Mouse (Mus musculus): ENCODE measurements around the gene Gjc3. TPM values are rescaled to one million over a fixed set of nuclear protein-coding genes. Genes with fewer than 3 reads are reported as not detected.
"Not testable (repeated sequence)": the region's sequence is repeated elsewhere in the genome, so short reads cannot be mapped to it uniquely, and the experiment has no call there.

Gjc3 gene
- polyA plus RNA-seq, 1 experiment from 2014 or later: 0.08 TPM

DNA sequence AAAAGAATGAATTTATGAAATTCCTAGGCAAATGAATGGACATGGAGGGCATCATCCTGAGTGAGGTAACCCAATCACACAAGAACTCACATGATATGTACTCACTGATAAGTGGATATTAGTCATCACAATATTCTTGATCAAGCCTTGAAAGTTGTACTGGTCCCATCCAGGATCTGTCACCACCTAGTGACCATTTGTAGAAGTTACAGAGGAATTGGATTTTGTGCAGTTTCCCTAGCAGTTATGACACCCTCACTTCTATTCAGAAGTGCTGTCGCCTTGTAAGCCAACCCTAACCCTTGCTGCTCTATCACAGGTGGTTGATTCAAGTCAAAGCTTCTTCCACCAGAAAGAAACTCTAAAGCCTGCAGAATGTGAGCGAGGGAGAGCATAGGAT, 10.3 kb upstream of the Gjc3 start:
- no peak overlapping the region for H3K9ac ChIP-seq (ENCODE audit: low read length)
- ATAC-seq (ENCODE audit: low read depth): no peak
- no peaks in the 10 kb centered on the region for H3K9me3 ChIP-seq (ENCODE audit: control insufficient read depth, low read length)
- H3K27ac ChIP-seq (ENCODE audit: low read length): no peak overlapping the region
- 68% methylated on average over 2 of the region's 2 CpGs for WGBS
- H3K36me3 ChIP-seq (ENCODE audit: control insufficient read depth, insufficient read depth, low read length): no peaks in the 10 kb centered on the region
- H3K27me3 ChIP-seq (ENCODE audit: control insufficient read depth, insufficient read depth, low read depth, low read length): no peaks in the 10 kb centered on the region
- H3K4me3 ChIP-seq (ENCODE audit: low read length): no peak overlapping the region
- no peak overlapping the region for H3K4me2 ChIP-seq (ENCODE audit: low read depth, low read length)
- H3K4me1 ChIP-seq (replicated peaks; ENCODE audit: control insufficient read depth, insufficient read depth, low read length): no peaks in the 10 kb centered on the region

DNA sequence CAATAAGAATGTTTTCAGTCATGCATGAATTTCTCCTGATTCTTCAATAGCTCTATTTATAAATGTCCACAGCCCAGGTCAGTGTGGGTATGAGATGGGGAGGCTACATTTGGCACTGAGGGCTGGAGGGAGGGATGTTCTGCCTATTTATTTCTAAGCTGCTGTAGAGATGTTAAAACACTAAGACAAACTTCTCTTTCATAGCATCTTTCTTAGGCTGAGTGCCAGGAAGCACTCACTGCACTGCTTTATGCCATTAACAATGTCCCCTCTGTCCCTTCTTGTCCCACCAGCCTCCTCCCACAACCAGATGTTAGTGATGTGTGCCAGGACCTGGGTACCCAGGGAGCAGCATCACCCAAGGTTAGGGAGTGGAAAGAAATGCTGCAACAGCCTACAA, 3.6 kb upstream of the Gjc3 start:
- Histone ChIP-seq H3K9ac (ENCODE audit: low read length) (no peak overlapping the region), H3K9me3 (ENCODE audit: control insufficient read depth, low read length) (no peaks in the 10 kb centered on the region), H3K4me3 (ENCODE audit: low read length) (no peak overlapping the region), H3K27ac (ENCODE audit: low read length) (no peak overlapping the region), H3K27me3 (ENCODE audit: control insufficient read depth, insufficient read depth, low read depth, low read length) (no peaks in the 10 kb centered on the region), H3K36me3 (ENCODE audit: control insufficient read depth, insufficient read depth, low read length) (no peaks in the 10 kb centered on the region), H3K4me2 (ENCODE audit: low read depth, low read length) (no peak overlapping the region), H3K4me1 (replicated peaks; ENCODE audit: control insufficient read depth, insufficient read depth, low read length) (no peaks in the 10 kb centered on the region)
- no peak for ATAC-seq (ENCODE audit: low read depth)

DNA sequence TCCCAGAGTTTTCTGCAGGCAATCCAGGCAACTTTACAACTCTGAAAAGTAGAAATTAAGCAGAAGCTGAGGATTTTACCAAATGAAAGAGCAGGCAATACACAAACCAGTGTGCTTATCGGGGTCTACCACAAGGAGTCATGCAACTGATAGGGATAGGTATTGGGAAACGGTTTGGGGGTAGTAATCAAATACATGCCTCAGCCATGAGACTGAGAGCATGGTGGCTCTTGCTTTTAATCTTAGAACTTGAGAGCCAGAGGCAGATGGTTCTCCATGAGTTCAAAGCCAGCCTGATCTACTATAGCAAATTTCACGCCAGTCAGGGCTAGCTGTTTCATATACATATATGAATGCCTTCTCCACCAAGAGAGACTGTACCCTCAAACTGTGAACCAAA, 6.5 kb downstream of the Gjc3 start:
- Histone ChIP-seq H3K4me2 (ENCODE audit: low read depth, low read length) (no peak overlapping the region), H3K4me1 (replicated peaks; ENCODE audit: control insufficient read depth, insufficient read depth, low read length) (no peaks in the 10 kb centered on the region), H3K36me3 (ENCODE audit: control insufficient read depth, insufficient read depth, low read length) (no peaks in the 10 kb centered on the region), H3K4me3 (ENCODE audit: low read length) (no peak overlapping the region), H3K9ac (ENCODE audit: low read length) (no peak overlapping the region), H3K27me3 (ENCODE audit: control insufficient read depth, insufficient read depth, low read depth, low read length) (no peaks in the 10 kb centered on the region), H3K9me3 (ENCODE audit: control insufficient read depth, low read length) (no peaks in the 10 kb centered on the region), H3K27ac (ENCODE audit: low read length) (no peak overlapping the region)
- ATAC-seq (ENCODE audit: low read depth): no peak
- WGBS: 84% methylated on average over 3 of the region's 3 CpGs

DNA sequence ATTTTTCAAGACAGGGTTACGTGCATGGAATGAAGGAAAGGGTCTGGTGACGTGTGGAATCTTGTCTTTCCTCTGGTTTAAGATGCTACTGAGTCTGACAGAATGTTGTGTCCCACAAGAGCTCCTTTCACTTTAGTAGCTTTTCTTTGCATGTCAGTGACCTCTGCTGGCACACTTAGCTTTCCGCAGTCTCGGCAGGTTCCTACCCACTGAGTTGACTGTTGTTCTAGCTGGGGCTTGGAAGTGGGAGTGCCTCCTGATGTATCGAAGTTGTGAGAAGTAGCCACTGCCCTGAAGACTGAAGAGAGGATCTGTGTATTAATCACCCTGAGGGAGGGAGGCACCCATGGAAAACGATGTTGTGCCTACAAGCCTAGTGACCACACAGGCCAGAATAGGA, 11.7 kb downstream of the Gjc3 start:
- Histone ChIP-seq H3K4me3 (ENCODE audit: low read length) (no peak overlapping the region), H3K27ac (ENCODE audit: low read length) (no peak overlapping the region), H3K9me3 (ENCODE audit: control insufficient read depth, low read length) (no peaks in the 10 kb centered on the region), H3K9ac (ENCODE audit: low read length) (no peak overlapping the region), H3K36me3 (ENCODE audit: control insufficient read depth, insufficient read depth, low read length) (no peaks in the 10 kb centered on the region), H3K27me3 (ENCODE audit: control insufficient read depth, insufficient read depth, low read depth, low read length) (no peaks in the 10 kb centered on the region), H3K4me1 (replicated peaks; ENCODE audit: control insufficient read depth, insufficient read depth, low read length) (no peaks in the 10 kb centered on the region), H3K4me2 (ENCODE audit: low read depth, low read length) (no peak overlapping the region)
- ATAC-seq (ENCODE audit: low read depth): no peak
- WGBS: 26% methylated on average over 6 of the region's 6 CpGs

DNA sequence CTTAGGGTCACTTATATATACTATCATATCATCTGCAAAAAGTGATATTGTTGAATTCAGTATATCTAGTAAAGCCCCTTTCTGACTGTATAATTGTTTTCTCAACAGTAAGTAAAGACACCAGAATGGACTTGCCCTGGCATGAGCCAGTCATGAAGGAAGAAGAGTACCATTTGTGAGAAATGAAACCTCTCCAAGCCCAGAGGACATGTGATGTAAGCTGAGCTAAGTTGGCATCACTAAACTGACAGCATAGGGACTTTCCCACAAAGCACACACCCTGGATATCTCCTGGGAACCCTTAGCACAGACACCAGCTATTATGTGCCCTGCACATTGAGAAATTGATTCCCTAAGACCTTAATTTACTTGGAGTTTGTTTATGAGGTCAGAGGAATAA, 15.6 kb downstream of the Gjc3 start:
- Histone ChIP-seq H3K36me3 (ENCODE audit: control insufficient read depth, insufficient read depth, low read length) (no peaks in the 10 kb centered on the region), H3K27ac (ENCODE audit: low read length) (no peak overlapping the region), H3K27me3 (ENCODE audit: control insufficient read depth, insufficient read depth, low read depth, low read length) (no peaks in the 10 kb centered on the region), H3K9ac (ENCODE audit: low read length) (no peak overlapping the region), H3K9me3 (ENCODE audit: control insufficient read depth, low read length) (no peaks in the 10 kb centered on the region), H3K4me2 (ENCODE audit: low read depth, low read length) (no peak overlapping the region), H3K4me1 (replicated peaks; ENCODE audit: control insufficient read depth, insufficient read depth, low read length) (no peaks in the 10 kb centered on the region), H3K4me3 (ENCODE audit: low read length) (no peak overlapping the region)
- no peak for ATAC-seq (ENCODE audit: low read depth)

DNA sequence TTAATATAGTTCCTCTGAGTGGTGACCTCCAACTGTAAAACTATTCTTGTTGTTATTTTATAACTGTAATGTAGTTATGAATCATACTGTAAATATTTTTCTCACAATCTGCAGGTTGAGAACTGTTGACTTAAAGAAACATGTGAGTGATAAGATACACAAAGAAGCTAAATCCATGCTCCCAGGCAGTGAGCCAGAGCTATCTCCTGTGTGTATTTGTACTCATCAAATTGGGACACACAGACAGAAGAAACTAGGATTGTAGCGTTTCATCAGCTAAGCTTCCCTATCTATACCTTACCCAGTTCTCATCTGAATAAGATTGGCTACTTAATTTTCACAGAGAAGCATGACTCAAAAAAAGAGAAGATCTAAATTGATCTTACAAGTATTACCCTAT, 19.8 kb downstream of the Gjc3 start:
- Histone ChIP-seq H3K27ac (ENCODE audit: low read length) (no peak overlapping the region), H3K9me3 (ENCODE audit: control insufficient read depth, low read length) (no peaks in the 10 kb centered on the region), H3K4me3 (ENCODE audit: low read length) (no peak overlapping the region), H3K27me3 (ENCODE audit: control insufficient read depth, insufficient read depth, low read depth, low read length) (no peaks in the 10 kb centered on the region), H3K4me1 (replicated peaks; ENCODE audit: control insufficient read depth, insufficient read depth, low read length) (no peaks in the 10 kb centered on the region), H3K36me3 (ENCODE audit: control insufficient read depth, insufficient read depth, low read length) (no peaks in the 10 kb centered on the region), H3K4me2 (ENCODE audit: low read depth, low read length) (no peak overlapping the region), H3K9ac (ENCODE audit: low read length) (no peak overlapping the region)
- ATAC-seq (ENCODE audit: low read depth): no peak
- 69% methylated on average over 1 of the region's 1 CpGs for WGBS

DNA sequence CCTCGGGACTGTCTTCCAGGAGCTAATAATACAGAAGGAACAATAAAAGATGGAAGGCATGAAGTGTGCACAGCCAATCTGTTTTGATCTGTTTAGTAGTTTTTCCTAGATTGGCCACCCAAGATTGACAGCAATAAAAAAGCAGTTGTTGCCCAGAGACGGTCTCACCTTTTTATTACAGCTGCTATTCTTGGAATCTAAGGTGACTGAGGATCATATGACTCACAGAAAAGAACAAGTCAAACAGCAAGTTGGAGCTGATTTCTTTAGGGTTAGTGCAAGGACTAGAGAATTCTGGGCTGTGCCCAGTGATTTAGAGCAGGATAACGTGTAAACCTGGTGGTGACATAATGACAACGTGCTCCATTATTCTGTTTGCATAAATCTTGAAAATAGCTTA, 21.9 kb downstream of the Gjc3 start:
- H3K27me3 ChIP-seq (ENCODE audit: control insufficient read depth, insufficient read depth, low read depth, low read length): no peaks in the 10 kb centered on the region
- no peak overlapping the region for H3K27ac ChIP-seq (ENCODE audit: low read length)
- no peak for ATAC-seq (ENCODE audit: low read depth)
- no peaks in the 10 kb centered on the region for H3K4me1 ChIP-seq (replicated peaks; ENCODE audit: control insufficient read depth, insufficient read depth, low read length)
- no peak overlapping the region for H3K4me3 ChIP-seq (ENCODE audit: low read length)
- no peak overlapping the region for H3K4me2 ChIP-seq (ENCODE audit: low read depth, low read length)
- no peaks in the 10 kb centered on the region for H3K9me3 ChIP-seq (ENCODE audit: control insufficient read depth, low read length)
- no peak overlapping the region for H3K9ac ChIP-seq (ENCODE audit: low read length)
- no peaks in the 10 kb centered on the region for H3K36me3 ChIP-seq (ENCODE audit: control insufficient read depth, insufficient read depth, low read length)
- WGBS: 69% methylated on average over 4 of the region's 4 CpGs

DNA sequence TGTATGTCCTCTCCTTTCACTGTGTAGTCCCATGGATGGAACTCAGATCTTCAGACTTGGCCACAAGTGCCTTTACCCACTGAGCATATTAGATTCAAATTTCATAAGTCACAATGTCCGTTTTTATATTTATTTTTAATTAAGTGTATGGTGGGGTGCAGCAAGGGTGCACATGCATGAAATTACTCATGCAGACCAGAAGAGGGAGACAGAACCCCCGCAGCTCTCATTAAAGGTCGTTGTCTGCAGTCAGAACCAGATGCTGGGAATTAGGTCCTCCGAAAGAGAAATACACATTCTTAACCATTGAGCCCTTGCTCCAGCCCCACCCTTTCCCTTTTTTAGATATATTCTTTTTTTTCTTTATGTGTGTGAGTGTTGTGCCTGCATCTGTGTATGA, 25.7 kb downstream of the Gjc3 start:
- Histone ChIP-seq H3K36me3 (ENCODE audit: control insufficient read depth, insufficient read depth, low read length) (no peaks in the 10 kb centered on the region), H3K4me1 (replicated peaks; ENCODE audit: control insufficient read depth, insufficient read depth, low read length) (no peaks in the 10 kb centered on the region), H3K9ac (ENCODE audit: low read length) (no peak overlapping the region), H3K4me3 (ENCODE audit: low read length) (no peak overlapping the region), H3K4me2 (ENCODE audit: low read depth, low read length) (no peak overlapping the region), H3K27me3 (ENCODE audit: control insufficient read depth, insufficient read depth, low read depth, low read length) (no peaks in the 10 kb centered on the region), H3K27ac (ENCODE audit: low read length) (no peak overlapping the region), H3K9me3 (ENCODE audit: control insufficient read depth, low read length) (no peaks in the 10 kb centered on the region)
- WGBS: 56% methylated on average over 4 of the region's 4 CpGs
- ATAC-seq (ENCODE audit: low read depth): no peak

DNA sequence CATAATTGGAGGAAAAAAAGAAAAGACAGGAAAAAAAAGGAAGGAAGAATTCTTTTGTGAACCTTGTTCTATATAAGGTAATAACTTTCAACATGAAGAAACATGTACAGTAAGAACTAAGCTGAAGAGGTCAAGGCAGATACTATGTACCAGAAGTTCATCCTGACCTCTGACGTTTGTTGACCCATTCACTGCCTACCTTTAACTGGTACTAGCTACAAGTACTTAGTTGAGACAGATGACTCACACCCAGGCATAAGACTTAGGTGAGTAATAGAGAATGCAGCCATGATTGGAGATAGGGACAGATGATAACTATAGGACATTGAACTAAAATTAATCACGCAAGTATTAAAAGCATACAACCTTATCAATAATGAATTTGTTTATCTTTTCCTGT, 26.4 kb downstream of the Gjc3 start:
- 84% methylated on average over 2 of the region's 2 CpGs for WGBS
- Histone ChIP-seq H3K27ac (ENCODE audit: low read length) (no peak overlapping the region), H3K36me3 (ENCODE audit: control insufficient read depth, insufficient read depth, low read length) (no peaks in the 10 kb centered on the region), H3K4me2 (ENCODE audit: low read depth, low read length) (no peak overlapping the region), H3K4me1 (replicated peaks; ENCODE audit: control insufficient read depth, insufficient read depth, low read length) (no peaks in the 10 kb centered on the region), H3K4me3 (ENCODE audit: low read length) (no peak overlapping the region), H3K27me3 (ENCODE audit: control insufficient read depth, insufficient read depth, low read depth, low read length) (no peaks in the 10 kb centered on the region), H3K9ac (ENCODE audit: low read length) (no peak overlapping the region), H3K9me3 (ENCODE audit: control insufficient read depth, low read length) (no peaks in the 10 kb centered on the region)
- no peak for ATAC-seq (ENCODE audit: low read depth)

DNA sequence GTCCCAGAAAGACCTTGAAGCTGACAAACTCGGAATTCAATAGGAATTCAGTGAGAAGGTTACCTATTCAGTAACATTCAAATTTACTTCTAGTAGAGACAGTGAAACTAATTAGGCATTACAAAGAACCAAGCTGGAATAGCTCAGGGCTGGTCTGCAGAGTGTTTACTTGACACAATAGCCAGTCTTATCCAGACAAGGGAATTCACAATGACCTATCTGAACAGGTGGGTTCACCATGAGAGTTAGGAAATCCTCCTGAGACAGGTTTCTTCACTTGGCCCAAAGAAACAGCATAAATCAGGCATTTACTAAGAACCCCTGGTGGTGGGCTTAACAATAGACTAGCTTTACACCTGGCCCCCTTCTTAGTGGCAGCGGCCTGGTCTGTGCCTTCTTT, 29.0 kb downstream of the Gjc3 start:
- 58% methylated on average over 2 of the region's 2 CpGs for WGBS
- H3K27me3 ChIP-seq (ENCODE audit: control insufficient read depth, insufficient read depth, low read depth, low read length); H3K4me2 ChIP-seq (ENCODE audit: low read depth, low read length); H3K4me1 ChIP-seq (replicated peaks; ENCODE audit: control insufficient read depth, insufficient read depth, low read length); H3K9ac ChIP-seq (ENCODE audit: low read length); H3K4me3 ChIP-seq (ENCODE audit: low read length); H3K36me3 ChIP-seq (ENCODE audit: control insufficient read depth, insufficient read depth, low read length); H3K9me3 ChIP-seq (ENCODE audit: control insufficient read depth, low read length); H3K27ac ChIP-seq (ENCODE audit: low read length); ATAC-seq (ENCODE audit: low read depth): not testable (repeated sequence)

Data from lung, embryonic 16.5 days (tissue).